Mouse (Mus musculus): ENCODE measurements around the gene Cacna1i. TPM values are rescaled to one million over a fixed set of nuclear protein-coding genes. Genes with fewer than 3 reads are reported as not detected.
A peak's percentile ranks its signal among the peaks of the same experiment; 100 is the strongest.

Gene Cacna1i
- 10 to 100 TPM; 43.0 to 43.8 TPM for total RNA-seq (2021)

GRCm38 (mm10) chr15:80286851-80287415 is at the start of gene Cacna1i:
Gene Cacna1i (plus strand): TSS chr15:80287238.
- DNase-seq: peak; percentile 66 to 73

- DNase-seq: no peak
These were observed 38.9 kb upstream of the Cacna1i start for GRCm38 (mm10) chr15:80248135-80248534.

- no peak for DNase-seq
These were observed 38.4 kb upstream of the Cacna1i start for GRCm38 (mm10) chr15:80248596-80248995.

DNA sequence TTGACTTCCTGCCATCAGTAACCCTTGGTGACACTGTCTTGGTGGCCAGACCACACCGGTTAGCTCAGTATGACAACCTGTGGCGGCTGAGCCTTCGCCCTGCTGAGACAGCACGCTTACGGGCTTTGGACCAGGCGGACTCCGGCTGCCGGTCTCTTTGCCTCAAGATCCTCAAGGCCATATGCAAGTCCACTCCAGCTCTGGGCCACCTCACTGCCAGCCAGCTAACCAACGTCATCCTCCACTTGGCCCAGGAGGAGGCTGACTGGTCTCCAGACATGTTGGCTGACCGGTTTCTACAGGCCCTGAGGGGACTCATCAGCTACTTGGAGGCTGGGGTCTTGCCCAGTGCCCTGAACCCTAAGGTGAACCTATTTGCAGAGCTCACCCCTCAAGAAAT is 37.4 kb upstream of the Cacna1i start:
- DNase-seq: no peak

DNA sequence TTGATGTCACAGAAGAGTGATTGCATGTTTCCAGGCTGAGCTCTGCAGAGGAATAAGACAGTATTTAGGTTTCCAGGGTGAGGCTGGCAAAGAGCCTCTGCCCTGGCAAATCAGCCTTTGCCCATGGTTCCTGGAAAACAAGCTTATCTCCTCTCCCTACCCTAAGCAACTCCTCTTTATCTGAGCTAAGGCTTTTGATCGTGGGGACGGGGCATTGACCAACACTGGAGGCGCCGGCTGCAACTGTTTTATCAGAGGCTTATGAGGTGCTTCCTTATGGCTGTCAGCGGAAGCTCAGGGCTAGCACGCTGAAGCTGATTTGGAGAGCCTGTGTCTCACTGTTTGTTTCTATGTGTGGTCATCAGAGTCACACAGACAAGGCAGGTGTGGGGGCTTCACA is 36.5 kb upstream of the Cacna1i start:
- DNase-seq: no peak

DNA sequence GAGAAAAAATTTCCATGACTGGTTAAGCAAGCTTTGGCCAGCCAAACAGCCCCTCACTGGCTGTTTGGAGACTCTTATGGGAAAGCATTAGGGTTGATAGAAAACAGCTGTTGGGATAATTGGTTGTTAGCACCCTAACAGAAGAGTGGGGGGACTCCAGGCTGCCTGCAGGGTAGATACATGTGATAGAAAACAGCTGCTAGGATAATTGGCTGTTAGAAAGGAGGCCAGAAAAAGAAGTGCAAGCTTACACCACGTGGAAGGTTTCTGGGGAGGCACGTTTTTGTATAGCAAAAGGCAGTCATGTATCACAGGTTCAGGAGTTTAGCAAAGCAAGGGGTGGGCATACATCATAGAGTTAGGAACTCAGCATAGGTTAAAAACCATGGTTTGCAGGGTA is 33.5 kb upstream of the Cacna1i start:
- DNase-seq: no peak

- no peak for DNase-seq
These were observed 32.8 kb upstream of the Cacna1i start for GRCm38 (mm10) chr15:80254207-80254606.

GRCm38 (mm10) chr15:80254847-80255645 is 32.0 kb upstream of the Cacna1i start, which contains the start of gene Atf4:
Gene Atf4 (plus strand): TSS chr15:80255184.
- peak; percentile 98 to 99 for DNase-seq

GRCm38 (mm10) chr15:80255646-80256121 is 31.4 kb upstream of the Cacna1i start:
- DNase-seq: peak; percentile 52 to 54

DNA sequence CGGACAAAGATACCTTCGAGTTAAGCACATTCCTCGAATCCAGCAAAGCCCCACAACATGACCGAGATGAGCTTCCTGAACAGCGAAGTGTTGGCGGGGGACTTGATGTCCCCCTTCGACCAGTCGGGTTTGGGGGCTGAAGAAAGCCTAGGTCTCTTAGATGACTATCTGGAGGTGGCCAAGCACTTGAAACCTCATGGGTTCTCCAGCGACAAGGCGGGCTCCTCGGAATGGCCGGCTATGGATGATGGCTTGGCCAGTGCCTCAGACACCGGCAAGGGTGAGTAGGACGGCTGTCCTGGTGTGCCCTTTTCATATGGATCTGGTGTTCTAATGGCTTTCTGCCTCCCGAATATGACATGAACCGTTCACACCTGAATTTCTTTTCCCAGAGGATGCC is 30.8 kb upstream of the Cacna1i start:
- no peak for DNase-seq

- no peak for DNase-seq
These were observed 30.1 kb upstream of the Cacna1i start for GRCm38 (mm10) chr15:80256656-80257601.

GRCm38 (mm10) chr15:80257602-80258239 is 29.3 kb upstream of the Cacna1i start:
- DNase-seq: no peak

DNA sequence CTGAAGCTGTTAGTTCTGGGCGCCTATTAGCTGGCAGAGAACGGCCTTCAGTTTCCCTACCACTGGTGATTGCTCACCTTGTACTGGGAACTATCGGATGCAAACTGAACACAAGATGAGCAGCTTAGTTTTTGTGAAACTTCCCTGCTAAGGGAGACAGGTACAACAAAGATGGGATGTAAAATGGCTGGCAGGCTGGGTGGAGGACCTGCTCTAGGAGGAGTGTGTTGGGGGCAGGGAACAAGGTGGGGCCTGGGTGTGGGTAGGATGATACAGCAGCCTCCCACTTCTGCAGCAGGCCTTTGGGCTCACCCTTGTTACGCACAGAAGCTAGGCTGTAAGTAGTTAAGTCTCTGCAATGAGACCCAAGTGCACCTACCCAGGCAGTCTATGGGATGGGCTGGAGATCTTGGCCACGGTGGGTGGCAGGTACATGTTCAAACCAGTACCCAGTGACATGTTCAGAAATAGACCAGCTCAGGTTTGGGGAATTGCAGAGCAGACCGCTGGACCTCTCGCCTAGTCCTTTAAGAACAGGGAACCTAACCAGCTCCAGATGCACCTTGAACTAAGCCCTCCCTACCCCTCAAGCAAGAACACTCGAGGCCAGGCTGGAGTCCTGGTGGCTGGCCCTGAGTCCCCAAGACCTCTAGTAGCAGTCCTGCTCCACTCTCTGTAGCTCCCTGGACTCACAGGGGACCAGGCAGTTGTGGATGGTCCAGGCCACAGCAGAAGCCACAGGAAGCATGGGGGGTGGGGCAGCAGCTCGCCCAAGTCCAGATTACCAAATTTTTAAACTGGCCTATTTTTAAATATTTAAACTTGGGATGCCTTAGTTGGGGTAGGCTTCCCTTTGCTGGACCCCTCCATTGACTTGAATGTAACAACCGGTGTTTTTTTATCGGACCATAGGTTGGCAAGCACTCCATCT is 28.5 kb upstream of the Cacna1i start:
- no peak for DNase-seq

GRCm38 (mm10) chr15:80259406-80260045 is 27.5 kb upstream of the Cacna1i start:
- DNase-seq: no peak

- peak; percentile 81 for DNase-seq
These were observed 26.4 kb upstream of the Cacna1i start for GRCm38 (mm10) chr15:80260677-80261076.

- no peak for DNase-seq
These were observed 25.9 kb upstream of the Cacna1i start for GRCm38 (mm10) chr15:80261100-80261499.

- peak; percentile 86 to 88 for DNase-seq
These were observed 23.1 kb upstream of the Cacna1i start, which contains the start of gene Rps19bp1 for GRCm38 (mm10) chr15:80263610-80264575. Gene Rps19bp1 (minus strand): TSS chr15:80264315.

DNA sequence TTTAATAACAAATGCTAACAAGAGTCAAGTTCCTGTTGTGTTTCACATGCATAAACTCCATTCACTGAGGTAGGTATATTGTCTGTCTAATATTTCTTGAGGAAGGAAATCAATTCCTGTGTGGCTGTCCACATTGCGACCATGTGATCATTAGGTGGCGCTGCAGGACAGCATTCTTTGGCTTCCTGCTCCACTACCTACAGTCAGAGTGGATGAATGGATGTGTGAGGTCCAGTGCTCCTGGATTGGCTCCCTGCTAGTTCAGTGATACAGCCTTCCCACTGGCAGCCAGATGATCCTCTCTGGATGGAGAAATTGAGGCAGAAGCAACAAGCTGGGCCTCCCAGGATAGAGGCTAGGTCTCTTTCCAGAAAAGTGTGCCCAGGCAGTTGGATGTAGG is 20.8 kb upstream of the Cacna1i start:
- DNase-seq: peak; percentile 71 to 74

- DNase-seq: no peak
These were observed 15.1 kb upstream of the Cacna1i start for GRCm38 (mm10) chr15:80271858-80272396.
